Mouse (Mus musculus): ENCODE measurements around the gene Fam50b. TPM values are rescaled to one million over a fixed set of nuclear protein-coding genes. Genes with fewer than 3 reads are reported as not detected.

Gene Fam50b
- not detected in 2 replicates for polyA plus RNA-seq (2015; fragmentation: Nextera tagmentation; extraction: Ambion mirVana)

GRCm38 (mm10) chr13:34734686-34735085, at the start of gene Fam50b:
TSS of gene Fam50b (plus strand) at chr13:34734850.
- Histone ChIP-seq H3K9ac (ENCODE audit: low read depth, low read length) (no peak within 1 kb of the TSS), H3K27me3 (ENCODE audit: insufficient read depth, low read length) (no peaks in the 10 kb centered on the region), H3K36me3 (ENCODE audit: insufficient read depth, low read length) (no peaks in the 10 kb centered on the region), H3K9me3 (replicated peaks; ENCODE audit: low read length) (no peaks in the 10 kb centered on the region), H3K27ac (no peak within 1 kb of the TSS), H3K4me2 (ENCODE audit: low read length) (no peak within 1 kb of the TSS), H3K4me3 (replicated peaks; ENCODE audit: low read depth, low read length) (no peak within 1 kb of the TSS), H3K4me1 (replicated peaks; ENCODE audit: insufficient read depth, low read length) (peaks cover 11% of the 10 kb centered on the region)
- ATAC-seq (replicated peaks; ENCODE audit: low FRiP score, low read depth) (no peak; the same call in 1 of the 2 replicates), DNase-seq (ENCODE audit: low spot score) (peak; percentile 68)
- TF ChIP-seq CTCF (IDR thresholded peaks at IDR 0.05; ENCODE audit: low read depth): no peak
- 7% methylated on average over 5 of the region's 5 CpGs for WGBS

- Histone ChIP-seq H3K9me3 (replicated peaks; ENCODE audit: low read length) (no peaks in the 10 kb centered on the region), H3K36me3 (ENCODE audit: insufficient read depth, low read length) (no peaks in the 10 kb centered on the region), H3K9ac (ENCODE audit: low read depth, low read length) (no peak overlapping the region), H3K4me3 (replicated peaks; ENCODE audit: low read depth, low read length) (no peak overlapping the region), H3K4me2 (ENCODE audit: low read length) (no peak overlapping the region), H3K27ac (no peak overlapping the region), H3K27me3 (ENCODE audit: insufficient read depth, low read length) (no peaks in the 10 kb centered on the region), H3K4me1 (replicated peaks; ENCODE audit: insufficient read depth, low read length) (no peaks in the 10 kb centered on the region)
- no peak for DNase-seq (ENCODE audit: low spot score)
- no peak for TF ChIP-seq CTCF (IDR thresholded peaks at IDR 0.05; ENCODE audit: low read depth)
- ATAC-seq (replicated peaks; ENCODE audit: low FRiP score, low read depth): no peak
- 81% methylated on average over 7 of the region's 7 CpGs for WGBS
Measured at GRCm38 (mm10) chr13:34685008-34685765, 49.5 kb upstream of the Fam50b start.

- no peak overlapping the region for H3K4me2 ChIP-seq (ENCODE audit: low read length)
- H3K27me3 ChIP-seq (ENCODE audit: insufficient read depth, low read length): no peaks in the 10 kb centered on the region
- H3K27ac ChIP-seq: no peak overlapping the region
- H3K4me1 ChIP-seq (replicated peaks; ENCODE audit: insufficient read depth, low read length): no peaks in the 10 kb centered on the region; the same call in 1 of the 2 replicates
- ATAC-seq (replicated peaks; ENCODE audit: low FRiP score, low read depth) (no peak), DNase-seq (ENCODE audit: low spot score) (no peak)
- no peaks in the 10 kb centered on the region for H3K9me3 ChIP-seq (replicated peaks; ENCODE audit: low read length)
- H3K9ac ChIP-seq (ENCODE audit: low read depth, low read length): no peak overlapping the region
- 57% methylated on average over 1 of the region's 1 CpGs for WGBS
- TF ChIP-seq CTCF (IDR thresholded peaks at IDR 0.05; ENCODE audit: low read depth): no peak
- no peak overlapping the region for H3K4me3 ChIP-seq (replicated peaks; ENCODE audit: low read depth, low read length)
- H3K36me3 ChIP-seq (ENCODE audit: insufficient read depth, low read length): no peaks in the 10 kb centered on the region
Measured at GRCm38 (mm10) chr13:34691049-34691448, 43.6 kb upstream of the Fam50b start.

- DNase-seq (ENCODE audit: low spot score): no peak
- 62% methylated on average over 6 of the region's 6 CpGs for WGBS
- no peak for TF ChIP-seq CTCF (IDR thresholded peaks at IDR 0.05; ENCODE audit: low read depth)
- H3K36me3 ChIP-seq (ENCODE audit: insufficient read depth, low read length): no peaks in the 10 kb centered on the region
- no peak overlapping the region for H3K9ac ChIP-seq (ENCODE audit: low read depth, low read length)
- H3K27me3 ChIP-seq (ENCODE audit: insufficient read depth, low read length): no peaks in the 10 kb centered on the region
- no peak overlapping the region for H3K27ac ChIP-seq
- no peak overlapping the region for H3K4me3 ChIP-seq (replicated peaks; ENCODE audit: low read depth, low read length)
- peaks cover 2% of the 10 kb centered on the region; the same call in 1 of the 2 replicates for H3K4me1 ChIP-seq (replicated peaks; ENCODE audit: insufficient read depth, low read length)
- H3K4me2 ChIP-seq (ENCODE audit: low read length): no peak overlapping the region
- H3K9me3 ChIP-seq (replicated peaks; ENCODE audit: low read length): no peaks in the 10 kb centered on the region
- ATAC-seq (replicated peaks; ENCODE audit: low FRiP score, low read depth): no peak
Measured at GRCm38 (mm10) chr13:34693111-34693510, 41.5 kb upstream of the Fam50b start.

- TF ChIP-seq CTCF (IDR thresholded peaks at IDR 0.05; ENCODE audit: low read depth): no peak
- DNase-seq (ENCODE audit: low spot score) (peak; percentile 25), ATAC-seq (replicated peaks; ENCODE audit: low FRiP score, low read depth) (no peak)
- no peak overlapping the region for H3K4me2 ChIP-seq (ENCODE audit: low read length)
- peaks cover 2% of the 10 kb centered on the region; the same call in 1 of the 2 replicates for H3K4me1 ChIP-seq (replicated peaks; ENCODE audit: insufficient read depth, low read length)
- H3K27ac ChIP-seq: no peak overlapping the region
- no peaks in the 10 kb centered on the region for H3K9me3 ChIP-seq (replicated peaks; ENCODE audit: low read length)
- H3K9ac ChIP-seq (ENCODE audit: low read depth, low read length): no peak overlapping the region
- H3K36me3 ChIP-seq (ENCODE audit: insufficient read depth, low read length): no peaks in the 10 kb centered on the region
- no peak overlapping the region for H3K4me3 ChIP-seq (replicated peaks; ENCODE audit: low read depth, low read length)
- no peaks in the 10 kb centered on the region for H3K27me3 ChIP-seq (ENCODE audit: insufficient read depth, low read length)
- WGBS: 71% methylated on average over 7 of the region's 7 CpGs
Measured at GRCm38 (mm10) chr13:34696734-34697332, 37.8 kb upstream of the Fam50b start.

- Histone ChIP-seq H3K27me3 (ENCODE audit: insufficient read depth, low read length) (no peaks in the 10 kb centered on the region), H3K4me1 (replicated peaks; ENCODE audit: insufficient read depth, low read length) (peaks cover 2% of the 10 kb centered on the region; the same call in 1 of the 2 replicates), H3K4me3 (replicated peaks; ENCODE audit: low read depth, low read length) (no peak overlapping the region), H3K9me3 (replicated peaks; ENCODE audit: low read length) (no peaks in the 10 kb centered on the region), H3K4me2 (ENCODE audit: low read length) (no peak overlapping the region), H3K27ac (no peak overlapping the region), H3K9ac (ENCODE audit: low read depth, low read length) (no peak overlapping the region), H3K36me3 (ENCODE audit: insufficient read depth, low read length) (no peaks in the 10 kb centered on the region)
- 66% methylated on average over 2 of the region's 2 CpGs for WGBS
- no peak for TF ChIP-seq CTCF (IDR thresholded peaks at IDR 0.05; ENCODE audit: low read depth)
- no peak for ATAC-seq (replicated peaks; ENCODE audit: low FRiP score, low read depth)
- DNase-seq (ENCODE audit: low spot score): no peak
Measured at GRCm38 (mm10) chr13:34700091-34700490, 34.6 kb upstream of the Fam50b start.

Measured in kidney, postnatal 0 days (tissue).